ENCODE assay signal across 15 mouse cellular contexts in genomic region chr13:95113763-95114162, GRCm38 (mm10).
A peak's percentile ranks its signal among the peaks of the same experiment; 100 is the strongest.
DNase-seq lines count a peak whose midpoint lies in the region; ATAC-seq lines count a peak whose summit lies in the region.
"Had no signal": no experiment of that assay in that cellular context is flagged by ENCODE, and none has a peak within 500 bp of the region (broad histone marks: within the 10 kb centered on the region; RNA-seq: fewer than 3 reads in every experiment).

No protein-coding gene starts in this region.

- no peaks in the 10 kb centered on the region for H3K36me3 ChIP-seq in kidney, embryonic 15.5 days
- no peaks in the 10 kb centered on the region for H3K36me3 ChIP-seq in hindbrain, embryonic 10.5 days
- H3K36me3 ChIP-seq: embryonic facial prominence, embryonic 13.5 days had no signal

- H3K9ac ChIP-seq in kidney, embryonic 15.5 days: no peak overlapping the region
- H3K9ac ChIP-seq: embryonic facial prominence, embryonic 13.5 days; forebrain, embryonic 13.5 days had no signal

- DNase-seq in kidney, postnatal 25 days: no peak
- DNase-seq in urinary bladder, postnatal 14 days (ENCODE audit: low spot score): peak; percentile 52
- DNase-seq in urinary bladder, postnatal 25 days (ENCODE audit: low spot score): no peak
- peak; percentile 56 for DNase-seq in lung, postnatal 25 days (ENCODE audit: low spot score)
- no peak for DNase-seq in hindbrain, embryonic 10.5 days (ENCODE audit: low spot score)
- DNase-seq in cerebellum, adult 9-10 months: no peak
- DNase-seq: cerebellum, postnatal 25 days; gastrocnemius, postnatal 36 days; heart, postnatal 10 days; right cerebral cortex, adult 18-20 months had no signal

- H3K27me3 ChIP-seq in kidney, embryonic 15.5 days: no peaks in the 10 kb centered on the region
- H3K27me3 ChIP-seq in hindbrain, embryonic 10.5 days (ENCODE audit: insufficient read depth, poor library complexity, severe bottlenecking): no peaks in the 10 kb centered on the region
- H3K27me3 ChIP-seq: embryonic facial prominence, embryonic 13.5 days; forebrain, embryonic 13.5 days had no signal

- no peak overlapping the region for H3K4me3 ChIP-seq in kidney, embryonic 15.5 days (replicated peaks)
- no peak overlapping the region for H3K4me3 ChIP-seq in hindbrain, embryonic 10.5 days
- H3K4me3 ChIP-seq: embryonic facial prominence, embryonic 13.5 days; forebrain, embryonic 13.5 days had no signal

- 42% methylated on average over 5 of the region's 5 CpGs for WGBS in kidney, embryonic 15.5 days
- 80% methylated on average over 5 of the region's 5 CpGs for WGBS in hindbrain, embryonic 10.5 days

- no peak overlapping the region for H3K4me2 ChIP-seq in kidney, embryonic 15.5 days
- H3K4me2 ChIP-seq: embryonic facial prominence, embryonic 13.5 days; forebrain, embryonic 13.5 days; midbrain, embryonic 11.5 days had no signal

- no peaks in the 10 kb centered on the region for H3K4me1 ChIP-seq in kidney, embryonic 15.5 days
- no peaks in the 10 kb centered on the region for H3K4me1 ChIP-seq in hindbrain, embryonic 10.5 days (replicated peaks)
- H3K4me1 ChIP-seq: embryonic facial prominence, embryonic 13.5 days had no signal

- H3K9me3 ChIP-seq in kidney, embryonic 15.5 days (replicated peaks): no peaks in the 10 kb centered on the region
- no peaks in the 10 kb centered on the region for H3K9me3 ChIP-seq in hindbrain, embryonic 10.5 days
- H3K9me3 ChIP-seq: embryonic facial prominence, embryonic 13.5 days; forebrain, embryonic 13.5 days had no signal

- peak overlapping the region; percentile 18; the same call in 1 of the 2 replicates for H3K27ac ChIP-seq in kidney, embryonic 15.5 days
- H3K27ac ChIP-seq in hindbrain, embryonic 10.5 days: no peak overlapping the region
- H3K27ac ChIP-seq: embryonic facial prominence, embryonic 13.5 days; forebrain, embryonic 13.5 days had no signal

- no peak; the same call in 1 of the 2 replicates for ATAC-seq in kidney, embryonic 15.5 days (replicated peaks; ENCODE audit: low FRiP score)
- no peak for ATAC-seq in cerebellum, adult (ENCODE audit: insufficient number of reproducible peaks, low FRiP score, low TSS enrichment)
- ATAC-seq: forebrain, embryonic 13.5 days had no signal

Comparison
In these comparisons a context has a peak if more than half of its experiments do, and no peak if none do; other contexts are left out.
1. DNase-seq: peak in urinary bladder, postnatal 14 days (single experiment) and lung, postnatal 25 days (single experiment); none in kidney, postnatal 25 days (0 of 2), urinary bladder, postnatal 25 days (single experiment), hindbrain, embryonic 10.5 days (single experiment) and cerebellum, adult 9-10 months (single experiment).